Mouse (Mus musculus) heart, adult 2 months (tissue): ENCODE results near the gene Cpa5.

ENCODE experiments used
- CTCF ChIP-seq: fragments of 200-600 bp; IDR thresholded peaks from 2 replicates; pipeline ENCODE4 v1.8.1; 2022; ENCODE audit warnings: antibody characterized with exemption, mild to moderate bottlenecking, moderate library complexity
- EP300 ChIP-seq: fragments of 200-500 bp; IDR thresholded peaks from 2 replicates; pipeline ENCODE4 v1.6.1; 2011; ENCODE audit warnings: low read depth, low read length, control low read depth; ENCODE audit not compliant: insufficient read depth

DNA sequence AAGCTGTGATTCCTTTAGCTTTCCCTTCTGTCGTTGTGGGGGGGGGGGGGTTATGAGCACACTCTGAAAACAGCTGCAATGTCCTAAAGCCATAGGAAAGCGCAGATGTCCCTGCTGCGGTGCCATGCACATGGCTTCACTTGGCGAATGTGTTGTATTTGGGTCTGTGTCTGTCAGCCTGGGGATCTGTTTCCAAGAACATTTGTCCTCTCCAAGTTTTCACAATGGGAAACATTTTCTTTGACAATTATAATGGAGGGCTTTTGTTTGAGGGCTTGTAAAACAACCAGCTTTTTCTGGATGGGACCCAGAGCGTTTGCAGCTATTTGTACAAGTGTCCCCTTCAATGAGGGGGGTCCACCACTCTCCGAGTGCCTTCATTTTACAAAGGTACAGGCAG, 3.4 kb downstream of the Cpa5 start:
- TF ChIP-seq CTCF (no peak), EP300 (no peak)
